Mouse (Mus musculus): ENCODE measurements around the gene Mob3b.

DNA sequence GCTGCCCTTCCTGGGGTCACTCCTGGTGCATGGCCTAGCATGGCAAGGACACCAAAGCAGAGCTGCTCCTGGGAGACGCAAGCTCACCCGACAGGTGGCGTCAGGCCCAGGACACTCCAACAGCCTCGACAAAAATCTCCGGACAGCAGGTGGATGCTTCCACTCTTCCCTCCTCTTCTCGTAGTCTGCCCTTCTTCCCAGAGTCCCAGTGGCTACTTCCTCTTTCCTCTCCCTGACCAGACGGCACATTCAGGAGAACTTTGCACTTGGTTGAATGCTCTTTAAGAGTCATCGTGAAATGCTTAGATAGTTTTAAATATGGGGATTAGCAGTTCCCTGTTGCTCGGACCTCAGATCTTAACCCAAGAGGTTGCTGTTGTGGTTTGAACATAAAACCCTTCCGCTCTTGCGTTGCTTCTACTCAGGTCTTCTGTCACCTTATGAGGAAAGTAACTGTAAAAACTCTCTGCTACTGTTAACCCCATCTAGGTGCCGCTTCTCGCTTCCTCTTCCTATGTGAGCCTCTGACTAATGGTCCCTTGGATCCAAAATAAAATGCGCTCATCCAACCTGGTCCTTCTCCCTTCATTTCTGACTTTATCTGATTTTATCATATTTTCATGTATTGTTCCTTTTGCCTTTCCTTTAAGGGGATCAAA, 52.0 kb downstream of the Mob3b start:
- TF ChIP-seq CTCF (IDR thresholded peaks at IDR 0.05; ENCODE audit: low read depth) = no peak
- no peak for TF ChIP-seq EP300 (IDR thresholded peaks at IDR 0.05; ENCODE audit: low read depth)
